Mouse (Mus musculus): ENCODE measurements around the gene Btbd11. TPM values are rescaled to one million over a fixed set of nuclear protein-coding genes. Genes with fewer than 3 reads are reported as not detected.

Gene Btbd11
- not detected in 2 replicates for total RNA-seq (2014; fragmentation: Nextera tagmentation)
- 0.70 and 0.80 TPM in 2 replicates for total RNA-seq (2017)

- ATAC-seq (replicated peaks; ENCODE audit: low FRiP score, low TSS enrichment, poor library complexity, severe bottlenecking): peak; percentile 99
Measured at GRCm38 (mm10) chr10:85386605-85387218, at the start of gene Btbd11. Btbd11 (plus strand) TSS chr10:85386814.

DNA sequence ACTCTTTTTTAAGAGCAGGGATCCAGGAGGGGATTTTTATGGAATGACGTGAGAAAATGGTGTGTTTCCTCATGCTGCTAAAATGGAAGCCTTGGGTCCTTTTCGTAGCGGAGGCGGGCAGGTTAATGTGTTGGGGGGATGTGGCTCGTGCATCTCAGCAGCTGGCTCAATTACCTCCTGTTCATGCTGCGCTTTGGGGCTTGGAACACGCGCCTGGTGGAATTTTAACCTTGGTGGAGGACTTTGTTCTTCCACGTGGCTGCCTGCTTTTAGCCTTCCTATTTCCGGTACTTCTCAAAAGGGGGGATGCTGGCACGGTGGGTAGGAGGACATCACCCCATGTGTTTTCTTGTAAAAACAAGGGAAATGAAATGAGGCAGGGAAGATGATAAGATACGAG, 47.9 kb upstream of the Btbd11 start:
- ATAC-seq (replicated peaks; ENCODE audit: low FRiP score, low TSS enrichment, poor library complexity, severe bottlenecking): no peak

DNA sequence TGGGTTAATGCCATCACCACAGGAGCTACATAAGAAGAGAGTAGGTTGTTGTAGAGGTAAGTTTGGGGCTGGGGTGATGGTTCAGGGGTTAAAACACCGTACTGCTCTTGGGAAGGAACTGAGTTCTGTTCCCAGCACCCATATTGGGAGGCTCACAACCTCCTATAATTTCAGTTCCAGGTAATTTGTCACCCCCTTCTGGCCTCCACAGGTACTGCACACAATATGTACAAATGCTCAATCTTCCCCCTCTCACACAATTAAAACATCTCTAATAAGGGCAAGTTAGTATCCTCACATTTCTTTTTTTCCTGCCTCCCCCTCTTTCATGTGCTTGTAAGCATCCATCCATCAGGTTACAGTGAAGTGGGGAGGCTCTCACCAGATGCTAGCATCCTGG, 44.7 kb upstream of the Btbd11 start:
- no peak for ATAC-seq (replicated peaks; ENCODE audit: low FRiP score, low TSS enrichment, poor library complexity, severe bottlenecking)

GRCm38 (mm10) chr10:85347171-85347570, 39.4 kb upstream of the Btbd11 start:
- ATAC-seq (replicated peaks; ENCODE audit: low FRiP score, low TSS enrichment, poor library complexity, severe bottlenecking): no peak

- ATAC-seq (replicated peaks; ENCODE audit: low FRiP score, low TSS enrichment, poor library complexity, severe bottlenecking): no peak
Measured at GRCm38 (mm10) chr10:85352505-85352904, 34.1 kb upstream of the Btbd11 start.

- no peak for ATAC-seq (replicated peaks; ENCODE audit: low FRiP score, low TSS enrichment, poor library complexity, severe bottlenecking)
Measured at GRCm38 (mm10) chr10:85354270-85354669, 32.3 kb upstream of the Btbd11 start.

GRCm38 (mm10) chr10:85359501-85360066, 27.0 kb upstream of the Btbd11 start:
- no peak for ATAC-seq (replicated peaks; ENCODE audit: low FRiP score, low TSS enrichment, poor library complexity, severe bottlenecking)

- no peak for ATAC-seq (replicated peaks; ENCODE audit: low FRiP score, low TSS enrichment, poor library complexity, severe bottlenecking)
Measured at GRCm38 (mm10) chr10:85362766-85363442, 23.7 kb upstream of the Btbd11 start.

- ATAC-seq (replicated peaks; ENCODE audit: low FRiP score, low TSS enrichment, poor library complexity, severe bottlenecking): no peak
Measured at GRCm38 (mm10) chr10:85366876-85367275, 19.7 kb upstream of the Btbd11 start.

DNA sequence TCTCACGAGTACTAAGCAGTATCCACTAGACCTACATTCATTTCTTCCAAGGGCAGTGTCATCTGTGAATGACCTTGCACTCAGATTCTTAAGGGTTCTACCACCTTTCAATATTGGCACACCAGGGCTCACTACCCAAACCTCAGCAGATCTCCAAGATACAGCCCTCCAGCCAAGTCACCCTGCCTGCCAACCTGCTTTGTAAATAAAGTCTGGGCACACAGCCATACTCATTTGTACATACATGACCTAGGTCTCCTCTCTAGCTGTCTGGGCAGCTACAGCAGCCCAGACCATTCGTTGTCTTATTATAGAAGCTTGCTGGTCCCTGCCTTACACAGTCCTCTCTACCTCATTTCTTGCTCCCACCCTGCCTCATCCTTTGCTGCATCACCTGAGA, 15.3 kb upstream of the Btbd11 start:
- no peak for ATAC-seq (replicated peaks; ENCODE audit: low FRiP score, low TSS enrichment, poor library complexity, severe bottlenecking)

DNA sequence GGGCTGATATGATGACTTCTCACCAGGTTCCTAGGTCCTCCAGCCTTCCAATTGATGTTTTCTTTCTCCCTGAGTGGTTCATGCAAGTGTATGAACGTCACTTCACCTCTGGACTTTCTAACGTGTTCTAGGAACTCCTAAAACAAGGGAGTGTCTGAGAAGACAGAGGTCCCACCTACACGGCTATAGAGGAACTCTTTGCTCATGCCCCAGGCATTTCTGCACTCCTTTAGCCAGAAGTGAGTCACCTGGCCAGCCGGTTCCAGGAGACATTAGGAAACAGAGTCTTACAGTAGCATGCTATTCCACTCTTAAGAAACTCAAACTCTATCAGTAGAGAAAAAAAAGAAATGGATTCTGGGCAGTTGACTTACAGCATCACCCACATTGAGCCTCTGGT, 14.5 kb upstream of the Btbd11 start:
- ATAC-seq (replicated peaks; ENCODE audit: low FRiP score, low TSS enrichment, poor library complexity, severe bottlenecking): no peak

DNA sequence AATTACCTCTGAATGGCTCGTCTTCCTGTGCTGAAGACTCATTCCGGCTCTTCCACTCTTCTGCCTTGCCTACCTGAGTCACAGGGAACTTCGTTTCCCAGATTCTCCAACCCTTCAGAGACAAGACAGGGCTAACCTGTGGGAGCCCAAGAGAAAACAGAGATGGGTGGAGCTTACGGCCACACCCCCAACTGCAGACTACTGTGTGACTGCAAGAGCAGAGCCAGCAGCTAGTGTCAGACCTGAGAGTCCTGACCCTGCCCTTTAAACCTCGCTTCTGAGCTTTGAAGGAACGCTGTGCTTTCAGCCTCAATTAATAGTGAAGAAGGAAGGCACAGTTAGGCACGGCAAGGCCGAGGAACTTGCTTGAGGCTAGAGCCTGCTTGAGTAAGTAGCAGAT, 7.6 kb upstream of the Btbd11 start:
- no peak for ATAC-seq (replicated peaks; ENCODE audit: low FRiP score, low TSS enrichment, poor library complexity, severe bottlenecking)

- ATAC-seq (replicated peaks; ENCODE audit: low FRiP score, low TSS enrichment, poor library complexity, severe bottlenecking): no peak
Measured at GRCm38 (mm10) chr10:85382981-85383380, 3.6 kb upstream of the Btbd11 start.

DNA sequence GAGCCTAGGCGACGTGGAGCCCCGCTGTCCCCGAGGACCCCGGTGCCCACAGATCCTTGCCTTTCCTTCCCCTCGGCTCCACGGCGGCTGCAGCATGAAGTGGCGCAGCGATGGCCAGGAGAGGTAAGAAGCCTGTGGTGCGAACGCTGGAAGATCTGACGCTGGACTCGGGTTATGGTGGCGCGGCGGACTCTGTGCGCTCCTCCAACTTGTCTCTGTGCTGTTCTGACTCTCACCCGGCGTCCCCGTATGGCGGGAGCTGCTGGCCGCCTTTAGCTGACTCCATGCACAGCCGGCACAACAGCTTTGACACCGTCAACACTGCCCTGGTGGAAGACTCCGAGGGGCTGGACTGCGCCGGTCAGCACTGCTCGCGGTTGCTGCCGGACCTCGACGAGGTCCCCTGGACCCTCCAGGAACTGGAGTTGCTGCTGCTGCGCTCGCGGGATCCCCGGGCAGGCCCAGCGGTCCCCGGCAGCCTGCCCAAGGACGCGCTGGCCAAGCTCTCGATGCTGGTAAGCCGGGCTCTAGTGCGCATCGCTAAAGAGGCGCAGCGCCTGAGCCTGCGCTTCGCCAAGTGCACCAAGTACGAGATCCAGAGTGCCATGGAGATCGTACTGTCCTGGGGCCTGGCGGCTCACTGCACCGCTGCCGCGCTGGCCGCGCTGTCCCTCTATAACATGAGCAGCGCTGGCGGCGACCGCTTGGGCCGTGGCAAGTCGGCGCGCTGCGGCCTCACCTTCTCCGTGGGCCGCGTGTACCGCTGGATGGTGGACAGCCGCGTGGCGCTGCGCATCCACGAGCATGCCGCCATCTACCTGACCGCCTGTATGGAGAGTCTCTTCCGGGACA, 831 bp downstream of the Btbd11 start:
- ATAC-seq (replicated peaks; ENCODE audit: low FRiP score, low TSS enrichment, poor library complexity, severe bottlenecking): peak; percentile 19

DNA sequence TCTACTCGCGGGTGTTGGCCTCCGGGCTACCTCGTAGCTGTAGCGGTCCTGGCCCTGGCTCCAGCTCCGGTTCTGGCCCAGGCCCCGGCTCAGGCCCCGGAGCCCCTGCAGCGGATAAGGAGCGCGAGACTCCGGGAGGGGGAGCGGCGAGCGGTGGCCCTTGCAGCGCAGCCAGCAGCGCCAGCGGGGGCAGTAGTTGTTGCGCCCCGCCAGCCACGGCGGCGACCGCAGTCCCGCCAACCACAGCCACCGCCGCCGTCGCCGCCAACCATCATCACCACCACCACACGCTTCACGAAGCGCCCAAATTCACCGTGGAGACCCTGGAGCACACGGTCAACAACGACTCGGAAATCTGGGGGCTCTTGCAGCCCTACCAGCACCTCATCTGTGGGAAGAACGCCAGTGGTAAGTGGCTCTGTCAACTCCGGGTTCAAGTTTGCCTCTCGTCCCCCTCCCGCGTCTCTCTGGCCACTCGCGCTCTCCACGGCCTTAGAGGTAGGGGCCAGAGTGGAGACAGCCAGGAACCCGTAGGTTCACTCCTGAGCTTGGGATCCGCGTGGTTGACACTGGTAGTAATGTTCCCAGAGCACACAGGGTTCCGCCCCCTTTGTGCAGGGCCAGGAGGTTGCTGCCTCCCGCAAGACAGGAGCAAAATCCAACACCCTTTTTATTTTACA, 1.6 kb downstream of the Btbd11 start:
- no peak for ATAC-seq (replicated peaks; ENCODE audit: low FRiP score, low TSS enrichment, poor library complexity, severe bottlenecking)

DNA sequence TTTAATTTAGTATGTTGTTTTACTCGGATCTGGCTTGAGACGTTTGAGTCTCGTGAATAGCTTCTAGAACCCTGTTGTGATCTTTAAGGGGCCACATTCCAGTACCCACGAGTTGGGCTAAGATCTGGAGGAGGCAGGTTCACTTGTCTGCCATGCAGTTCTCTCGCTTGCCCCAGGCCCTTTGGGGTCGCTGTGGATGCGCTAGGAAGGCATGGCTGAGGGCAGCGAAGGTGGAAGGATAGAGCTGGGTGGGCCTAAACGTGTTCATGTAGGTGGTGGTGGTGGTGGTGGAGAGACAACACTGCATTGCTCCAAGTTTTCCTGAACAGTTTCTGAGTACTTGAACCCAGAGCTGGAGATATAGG, 2.1 kb downstream of the Btbd11 start:
- no peak for ATAC-seq (replicated peaks; ENCODE audit: low FRiP score, low TSS enrichment, poor library complexity, severe bottlenecking)

GRCm38 (mm10) chr10:85389286-85390139, 2.9 kb downstream of the Btbd11 start:
- ATAC-seq (replicated peaks; ENCODE audit: low FRiP score, low TSS enrichment, poor library complexity, severe bottlenecking): no peak

GRCm38 (mm10) chr10:85393016-85393415, 6.4 kb downstream of the Btbd11 start:
- no peak for ATAC-seq (replicated peaks; ENCODE audit: low FRiP score, low TSS enrichment, poor library complexity, severe bottlenecking)

- ATAC-seq (replicated peaks; ENCODE audit: low FRiP score, low TSS enrichment, poor library complexity, severe bottlenecking): no peak
Measured at GRCm38 (mm10) chr10:85394558-85394957, 7.9 kb downstream of the Btbd11 start.
